ENCODE assay signal across 23 mouse cellular contexts in the genomic region with DNA sequence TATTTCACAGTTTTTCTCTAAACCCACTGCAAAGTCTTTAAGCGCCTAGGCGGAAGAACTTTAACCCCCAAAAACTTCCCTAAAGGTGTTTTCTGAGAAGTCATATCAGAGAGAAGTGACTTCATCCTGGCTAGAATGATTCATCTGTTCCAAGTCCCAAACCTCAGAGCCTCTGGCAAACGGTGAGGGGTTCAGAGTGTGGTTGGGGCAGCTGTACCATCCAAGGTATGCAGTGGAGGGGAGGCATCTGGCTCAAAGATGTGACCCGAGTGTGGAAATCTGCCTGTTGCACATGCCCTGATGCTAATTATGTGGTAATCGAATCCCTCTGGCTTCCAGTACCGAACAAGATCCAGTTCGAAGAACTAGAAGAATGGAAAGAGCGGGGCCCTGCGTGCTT.
DNase-seq lines count a peak whose midpoint lies in the region; ATAC-seq and TF ChIP-seq lines count a peak whose summit lies in the region.
"Had no signal": no experiment of that assay in that cellular context is flagged by ENCODE, and none has a peak within 500 bp of the region (broad histone marks: within the 10 kb centered on the region; RNA-seq: fewer than 3 reads in every experiment).

No protein-coding gene starts in this region.

- 0 out of 2 replicates have a peak overlapping the region, but pooled peaks have one; percentile 41 for H3K27ac ChIP-seq in embryonic facial prominence, embryonic 15.5 days (replicated peaks)
- H3K27ac ChIP-seq: embryonic facial prominence, embryonic 13.5 days; forebrain, embryonic 12.5 days; heart, embryonic 13.5 days; hindbrain, embryonic 13.5 days had no signal

- intact Hi-C loops in gastrocnemius, postnatal 36 days (cut with DNase I): no loop called here

- 0 out of 2 replicates have a peak, but pooled peaks cover 6% of the 10 kb centered on the region for H3K4me1 ChIP-seq in embryonic facial prominence, embryonic 15.5 days
- H3K4me1 ChIP-seq: forebrain, embryonic 12.5 days; heart, embryonic 13.5 days; hindbrain, embryonic 13.5 days had no signal

- peak; percentile 11 for DNase-seq in gastrocnemius, adult 18-20 months (ENCODE audit: low spot score)
- DNase-seq in gastrocnemius, postnatal 36 days: no peak
- peak; percentile 63 for DNase-seq in Patski (ENCODE audit: low read depth, low spot score)
- no peak for DNase-seq in cerebellum, adult 18-20 months
- DNase-seq in lung, adult 18-20 months: no peak
- DNase-seq: adrenal gland, adult 2 months; adrenal gland, postnatal 36 days; cerebellum, adult 8-10 months; cerebellum, postnatal 14 days; embryo, embryonic 11 days; gastrocnemius, postnatal 14 days; heart, adult 11 months; kidney, adult 2 months had no signal

- H3K36me3 ChIP-seq in embryonic facial prominence, embryonic 15.5 days: no peaks in the 10 kb centered on the region
- H3K36me3 ChIP-seq: embryonic facial prominence, embryonic 13.5 days; forebrain, embryonic 12.5 days; heart, embryonic 13.5 days; hindbrain, embryonic 13.5 days had no signal

- ATAC-seq in Patski: peak; percentile 79
- ATAC-seq in embryonic facial prominence, embryonic 15.5 days (ENCODE audit: insufficient number of reproducible peaks, low FRiP score, low TSS enrichment, low read depth): no peak
- no peak for ATAC-seq in CD4-positive, CD25-positive, alpha-beta regulatory T cell, adult 4 months
- ATAC-seq: activated CD4-positive, CD25-positive, alpha-beta regulatory T cell, adult 4 months; forebrain, embryonic 16.5 days; intestine, embryonic 16.5 days had no signal

- H3K4me2 ChIP-seq in embryonic facial prominence, embryonic 15.5 days (replicated peaks): no peak overlapping the region
- H3K4me2 ChIP-seq: embryonic facial prominence, embryonic 13.5 days; forebrain, embryonic 12.5 days; heart, embryonic 13.5 days; hindbrain, embryonic 13.5 days had no signal

- no peaks in the 10 kb centered on the region for H3K9me3 ChIP-seq in embryonic facial prominence, embryonic 15.5 days (replicated peaks)
- H3K9me3 ChIP-seq: embryonic facial prominence, embryonic 13.5 days; forebrain, embryonic 12.5 days; heart, embryonic 13.5 days; hindbrain, embryonic 13.5 days had no signal

- H3K27me3 ChIP-seq in Patski: no peaks in the 10 kb centered on the region
- no peaks in the 10 kb centered on the region for H3K27me3 ChIP-seq in embryonic facial prominence, embryonic 15.5 days
- H3K27me3 ChIP-seq: embryonic facial prominence, embryonic 13.5 days; forebrain, embryonic 12.5 days; heart, embryonic 13.5 days; hindbrain, embryonic 13.5 days had no signal

- CTCF ChIA-PET in Patski (lab: Charles Lee): interaction anchor here (0.6 kb wide), 1 partner anchor 1116 kb away, joined by 3 read pairs; no protein-coding TSS in a partner anchor

- no peak overlapping the region for H3K9ac ChIP-seq in embryonic facial prominence, embryonic 15.5 days
- H3K9ac ChIP-seq: embryonic facial prominence, embryonic 13.5 days; forebrain, embryonic 12.5 days; heart, embryonic 13.5 days; hindbrain, embryonic 13.5 days had no signal

- POLR2A ChIA-PET in Patski (lab: Charles Lee): interaction anchor here (0.7 kb wide), 1 partner anchor 1613 kb away, joined by 3 read pairs; no protein-coding TSS in a partner anchor

- 54% methylated on average over 9 of the region's 9 CpGs for WGBS in embryonic facial prominence, embryonic 15.5 days

- H3K4me3 ChIP-seq in embryonic facial prominence, embryonic 15.5 days (replicated peaks): no peak overlapping the region
- H3K4me3 ChIP-seq: embryonic facial prominence, embryonic 13.5 days; erythroblast, embryonic 14.5 days; forebrain, embryonic 12.5 days; heart, embryonic 13.5 days; hindbrain, embryonic 13.5 days had no signal

- no peak for TF ChIP-seq CTCF in Patski (IDR thresholded peaks at IDR 0.05)

- in situ Hi-C loops in Patski (cut with MboI; ENCODE audit: low pct_unique_long_range_greater_than_20kb): no loop called here

Comparison
In these comparisons a context has a peak if more than half of its experiments do, and no peak if none do; other contexts are left out.
1. DNase-seq: peak in gastrocnemius, adult 18-20 months (single experiment) and Patski (single experiment); none in gastrocnemius, postnatal 36 days (0 of 2), cerebellum, adult 18-20 months (0 of 2) and lung, adult 18-20 months (0 of 2).